Mouse (Mus musculus) stomach, postnatal 0 days (tissue): ENCODE data around the gene Pctp. TPM values are rescaled to one million over a fixed set of nuclear protein-coding genes. Genes with fewer than 3 reads are reported as not detected.
A peak's percentile ranks its signal among the peaks of the same experiment; 100 is the strongest.

ENCODE experiments used
- ATAC-seq: fragments of 200-750 bp; cut with Nextera tagmentation; 2 replicates; pipeline ENCODE4 v1.8.0; 2017; ENCODE audit not compliant: low FRiP score, low TSS enrichment
- DNase-seq: peaks from one replicate; pipeline ENCODE4 v3.0.0-alpha.2; 2016; ENCODE audit warnings: low spot score
- H3K27ac ChIP-seq: fragments of 300-500 bp; sonication (generic); replicated peaks from 2 replicates; pipeline ENCODE4 v1.5.1; 2014; ENCODE audit warnings: mild to moderate bottlenecking, control low read depth
- H3K27me3 ChIP-seq: fragments of 300-500 bp; sonication (generic); 2 replicates; pipeline ENCODE4 v1.6.1; 2014; ENCODE audit warnings: low read length; ENCODE audit not compliant: control insufficient read depth, insufficient read depth
- H3K36me3 ChIP-seq: fragments of 300-500 bp; sonication (generic); 2 replicates; pipeline ENCODE4 v1.6.1; 2014; ENCODE audit warnings: low read length, mixed read lengths; ENCODE audit not compliant: control insufficient read depth, insufficient read depth
- H3K4me1 ChIP-seq: fragments of 300-500 bp; sonication (generic); replicated peaks from 2 replicates; pipeline ENCODE4 v1.6.1; 2014; ENCODE audit warnings: antibody characterized with exemption; ENCODE audit not compliant: control insufficient read depth, insufficient read depth
- H3K4me2 ChIP-seq: fragments of 300-500 bp; sonication (generic); replicated peaks from 2 replicates; pipeline ENCODE4 v1.6.1; 2014; ENCODE audit warnings: low read depth, mild to moderate bottlenecking, control low read depth, moderate library complexity
- H3K4me3 ChIP-seq: fragments of 300-500 bp; sonication (generic); 2 replicates; pipeline ENCODE4 v1.5.1; 2014; ENCODE audit warnings: low read depth, low read length, control low read depth
- H3K9ac ChIP-seq: fragments of 300-500 bp; sonication (generic); 2 replicates; pipeline ENCODE4 v1.6.1; 2014; ENCODE audit warnings: mild to moderate bottlenecking, low read length, control low read depth, mixed read lengths
- H3K9me3 ChIP-seq: fragments of 300-500 bp; sonication (generic); 2 replicates; pipeline ENCODE4 v1.6.1; 2016; ENCODE audit warnings: low read length; ENCODE audit not compliant: control insufficient read depth
- CTCF ChIP-seq: IDR thresholded peaks from 2 replicates; pipeline ENCODE4 v1.5.1; 2016; ENCODE audit warnings: antibody characterized with exemption, low read depth, mild to moderate bottlenecking, moderate library complexity
- EP300 ChIP-seq: optimal IDR thresholded peaks from 2 replicates; pipeline ENCODE3; 2016; ENCODE audit warnings: antibody characterized with exemption
- WGBS: fragments of 180-500 bp; shearing (Covaris S2); extraction: QIAGEN DNeasy Blood & Tissue Kit; methylation state at CpG from one replicate; pipeline ENCODE4 v1.1.7; 2014; 5-methylcytosine and 5-hydroxymethylcytosine counted together
- polyA plus RNA-seq: library from polyadenylated mRNA; unstranded; fragments of >200 nt; fragmentation: Nextera tagmentation; extraction: Ambion mirVana; gene quantifications from 2 replicates; pipeline ENCODE4 v1.2.1, GENCODE M21; 2015

Gene Pctp
- polyA plus RNA-seq, 1 experiment from 2014 or later: 7.6 TPM

- Histone ChIP-seq H3K36me3 (no peaks in the 10 kb centered on the region; the same call in 1 of the 2 replicates), H3K27ac (no peak overlapping the region)
- DNase-seq: no peak
These were observed 3.5 kb downstream of the Pctp start for GRCm38 (mm10) chr11:89998996-89999770.

GRCm38 (mm10) chr11:89996856-89997255 lies 5.8 kb downstream of the Pctp start:
- Histone ChIP-seq H3K9me3 (no peaks in the 10 kb centered on the region), H3K4me3 (no peak overlapping the region), H3K27ac (no peak overlapping the region), H3K36me3 (no peaks in the 10 kb centered on the region; the same call in 1 of the 2 replicates), H3K27me3 (no peaks in the 10 kb centered on the region), H3K4me2 (no peak overlapping the region), H3K4me1 (no peaks in the 10 kb centered on the region), H3K9ac (no peak overlapping the region)
- DNase-seq (peak; percentile 68), ATAC-seq (peak; percentile 71; the same call in 1 of the 2 replicates)
- WGBS: 63% methylated on average over 7 of the region's 7 CpGs
- TF ChIP-seq CTCF: no peak
- TF ChIP-seq EP300: no peak

More at GRCm38 (mm10) chr11:89998996-89999770, 3.5 kb downstream of the Pctp start:
- H3K9me3 ChIP-seq: no peaks in the 10 kb centered on the region
- H3K27me3 ChIP-seq: no peaks in the 10 kb centered on the region
- no peak for ATAC-seq
- H3K4me2 ChIP-seq: no peak overlapping the region
- TF ChIP-seq CTCF (no peak), EP300 (no peak)
- H3K4me1 ChIP-seq: 0 out of 2 replicates have a peak, but pooled peaks cover 3% of the 10 kb centered on the region
- WGBS: 91% methylated on average over 18 of the region's 18 CpGs
- H3K9ac ChIP-seq: no peak overlapping the region
- no peak overlapping the region for H3K4me3 ChIP-seq

GRCm38 (mm10) chr11:89996406-89996805 lies 6.3 kb downstream of the Pctp start:
- ATAC-seq (no peak), DNase-seq (no peak)
- Histone ChIP-seq H3K9ac (no peak overlapping the region), H3K4me3 (no peak overlapping the region), H3K9me3 (no peaks in the 10 kb centered on the region), H3K36me3 (no peaks in the 10 kb centered on the region; the same call in 1 of the 2 replicates), H3K27ac (no peak overlapping the region), H3K4me1 (no peaks in the 10 kb centered on the region), H3K27me3 (no peaks in the 10 kb centered on the region), H3K4me2 (no peak overlapping the region)
- no peak for TF ChIP-seq EP300
- no peak for TF ChIP-seq CTCF
- WGBS: 90% methylated on average over 4 of the region's 4 CpGs

GRCm38 (mm10) chr11:89995596-89995995 lies 7.1 kb downstream of the Pctp start:
- H3K27ac ChIP-seq: no peak overlapping the region
- WGBS: 88% methylated on average over 5 of the region's 5 CpGs
- H3K36me3 ChIP-seq: no peaks in the 10 kb centered on the region; the same call in 1 of the 2 replicates
- H3K9ac ChIP-seq: no peak overlapping the region
- no peaks in the 10 kb centered on the region for H3K4me1 ChIP-seq
- H3K4me3 ChIP-seq: no peak overlapping the region
- no peak for TF ChIP-seq CTCF
- no peak for TF ChIP-seq EP300
- H3K9me3 ChIP-seq: no peaks in the 10 kb centered on the region
- ATAC-seq: no peak
- no peak overlapping the region for H3K4me2 ChIP-seq
- no peak for DNase-seq
- no peaks in the 10 kb centered on the region for H3K27me3 ChIP-seq

GRCm38 (mm10) chr11:89994706-89995105 lies 8.0 kb downstream of the Pctp start:
- TF ChIP-seq CTCF (no peak), EP300 (no peak)
- H3K4me1 ChIP-seq: no peaks in the 10 kb centered on the region
- no peak overlapping the region for H3K4me2 ChIP-seq
- DNase-seq (no peak), ATAC-seq (no peak)
- no peak overlapping the region for H3K9ac ChIP-seq
- H3K9me3 ChIP-seq: no peaks in the 10 kb centered on the region
- H3K4me3 ChIP-seq: no peak overlapping the region
- no peaks in the 10 kb centered on the region; the same call in 1 of the 2 replicates for H3K36me3 ChIP-seq
- no peaks in the 10 kb centered on the region for H3K27me3 ChIP-seq
- WGBS: 77% methylated on average over 2 of the region's 2 CpGs
- no peak overlapping the region for H3K27ac ChIP-seq

GRCm38 (mm10) chr11:89991661-89992060 lies 11.0 kb downstream of the Pctp start:
- H3K27ac ChIP-seq: no peak overlapping the region
- no peak overlapping the region for H3K4me2 ChIP-seq
- no peaks in the 10 kb centered on the region for H3K36me3 ChIP-seq
- DNase-seq (no peak), ATAC-seq (no peak)
- TF ChIP-seq CTCF: no peak
- TF ChIP-seq EP300: no peak
- H3K9ac ChIP-seq: no peak overlapping the region
- H3K27me3 ChIP-seq: no peaks in the 10 kb centered on the region
- no peak overlapping the region for H3K4me3 ChIP-seq
- no peaks in the 10 kb centered on the region for H3K4me1 ChIP-seq
- no peaks in the 10 kb centered on the region for H3K9me3 ChIP-seq
